Mouse (Mus musculus): ENCODE measurements around the gene Smarcb1. TPM values are rescaled to one million over a fixed set of nuclear protein-coding genes. Genes with fewer than 3 reads are reported as not detected.
"Not testable (repeated sequence)": the region's sequence is repeated elsewhere in the genome, so short reads cannot be mapped to it uniquely, and the experiment has no call there.

Gene Smarcb1
- polyA plus RNA-seq, 1 experiment from 2014 or later = 285 TPM

- DNase-seq (ENCODE audit: low spot score) = no peak
- Histone ChIP-seq H3K9me3 (replicated peaks) (no peaks in the 10 kb centered on the region), H3K27me3 (ENCODE audit: low read depth, poor library complexity, severe bottlenecking) (no peaks in the 10 kb centered on the region), H3K27ac (no peak overlapping the region), H3K4me3 (no peak overlapping the region), H3K36me3 (peaks cover 71% of the 10 kb centered on the region), H3K4me1 (peaks cover 20% of the 10 kb centered on the region)
- WGBS = 96% methylated on average over 5 of the region's 5 CpGs
Observed at GRCm38 (mm10) chr10:75895730-75896129, 25.7 kb downstream of the Smarcb1 start.

- Histone ChIP-seq H3K4me3 (no peak overlapping the region), H3K4me1 (peaks cover 24% of the 10 kb centered on the region), H3K36me3 (peaks cover 60% of the 10 kb centered on the region), H3K27ac (no peak overlapping the region), H3K9me3 (replicated peaks) (no peaks in the 10 kb centered on the region), H3K27me3 (ENCODE audit: low read depth, poor library complexity, severe bottlenecking) (no peaks in the 10 kb centered on the region)
- WGBS = 74% methylated on average over 6 of the region's 6 CpGs
- no peak for DNase-seq (ENCODE audit: low spot score)
Observed at GRCm38 (mm10) chr10:75894601-75895000, 26.8 kb downstream of the Smarcb1 start.

- H3K4me3 ChIP-seq = peak within 1 kb of the TSS; percentile 56
- no peaks in the 10 kb centered on the region for H3K9me3 ChIP-seq (replicated peaks)
- WGBS = 1% methylated on average over 51 of the region's 51 CpGs
- no peaks in the 10 kb centered on the region for H3K27me3 ChIP-seq (ENCODE audit: low read depth, poor library complexity, severe bottlenecking)
- peak within 1 kb of the TSS; percentile 83 for H3K27ac ChIP-seq
- peaks cover 33% of the 10 kb centered on the region for H3K4me1 ChIP-seq
- DNase-seq (ENCODE audit: low spot score) = peak; percentile 93
- H3K36me3 ChIP-seq = peaks cover 47% of the 10 kb centered on the region
Observed at GRCm38 (mm10) chr10:75893089-75893750, 28.2 kb downstream of the Smarcb1 start, which contains the start of gene Derl3. Gene Derl3 (plus strand): TSS chr10:75893413.

GRCm38 (mm10) chr10:75889406-75890153 lies 31.8 kb downstream of the Smarcb1 start:
- DNase-seq (ENCODE audit: low spot score) = no peak
- Histone ChIP-seq H3K4me1 (peaks cover 31% of the 10 kb centered on the region), H3K36me3 (peaks cover 11% of the 10 kb centered on the region), H3K27ac (0 out of 2 replicates have a peak overlapping the region, but pooled peaks have one; percentile 20), H3K4me3 (no peak overlapping the region), H3K27me3 (ENCODE audit: low read depth, poor library complexity, severe bottlenecking) (no peaks in the 10 kb centered on the region), H3K9me3 (replicated peaks) (no peaks in the 10 kb centered on the region)
- WGBS = 42% methylated on average over 8 of the region's 8 CpGs

- not testable (repeated sequence) for H3K36me3 ChIP-seq; DNase-seq (ENCODE audit: low spot score); H3K4me3 ChIP-seq; H3K27ac ChIP-seq; H3K27me3 ChIP-seq (ENCODE audit: low read depth, poor library complexity, severe bottlenecking); H3K9me3 ChIP-seq (replicated peaks)
- WGBS = 94% methylated on average over 5 of the region's 5 CpGs
- peaks cover 22% of the 10 kb centered on the region for H3K4me1 ChIP-seq
Observed at GRCm38 (mm10) chr10:75887504-75887903, 33.9 kb downstream of the Smarcb1 start.

- H3K36me3 ChIP-seq = no peaks in the 10 kb centered on the region
- H3K27ac ChIP-seq = no peak overlapping the region
- no peak overlapping the region for H3K4me3 ChIP-seq
- DNase-seq (ENCODE audit: low spot score) = no peak
- no peaks in the 10 kb centered on the region for H3K27me3 ChIP-seq (ENCODE audit: low read depth, poor library complexity, severe bottlenecking)
- peaks cover 34% of the 10 kb centered on the region for H3K4me1 ChIP-seq
- no peaks in the 10 kb centered on the region for H3K9me3 ChIP-seq (replicated peaks)
- 95% methylated on average over 8 of the region's 8 CpGs for WGBS
Observed at GRCm38 (mm10) chr10:75884742-75885141, 36.7 kb downstream of the Smarcb1 start.

GRCm38 (mm10) chr10:75883232-75883552 lies 38.2 kb downstream of the Smarcb1 start:
- H3K4me3 ChIP-seq = peak overlapping the region; percentile 36
- DNase-seq (ENCODE audit: low spot score) = peak; percentile 79
- H3K36me3 ChIP-seq = no peaks in the 10 kb centered on the region
- 1% methylated on average over 10 of the region's 10 CpGs for WGBS
- 0 out of 2 replicates have a peak overlapping the region, but pooled peaks have one; percentile 19 for H3K27ac ChIP-seq
- no peaks in the 10 kb centered on the region for H3K9me3 ChIP-seq (replicated peaks)
- H3K4me1 ChIP-seq = peaks cover 24% of the 10 kb centered on the region
- H3K27me3 ChIP-seq (ENCODE audit: low read depth, poor library complexity, severe bottlenecking) = no peaks in the 10 kb centered on the region

- Histone ChIP-seq H3K9me3 (replicated peaks) (no peaks in the 10 kb centered on the region), H3K4me3 (peak overlapping the region; percentile 36), H3K27me3 (ENCODE audit: low read depth, poor library complexity, severe bottlenecking) (no peaks in the 10 kb centered on the region), H3K27ac (peak overlapping the region; percentile 76; the same call in 1 of the 2 replicates), H3K4me1 (peaks cover 24% of the 10 kb centered on the region), H3K36me3 (no peaks in the 10 kb centered on the region)
- 4% methylated on average over 15 of the region's 15 CpGs for WGBS
- DNase-seq (ENCODE audit: low spot score) = no peak
Observed at GRCm38 (mm10) chr10:75882433-75883231, 38.8 kb downstream of the Smarcb1 start.

- Histone ChIP-seq H3K27me3 (ENCODE audit: low read depth, poor library complexity, severe bottlenecking) (no peaks in the 10 kb centered on the region), H3K4me1 (peaks cover 24% of the 10 kb centered on the region), H3K27ac (peak overlapping the region; percentile 76; the same call in 1 of the 2 replicates), H3K4me3 (peak overlapping the region; percentile 36), H3K36me3 (no peaks in the 10 kb centered on the region), H3K9me3 (replicated peaks) (no peaks in the 10 kb centered on the region)
- peak; percentile 37 for DNase-seq (ENCODE audit: low spot score)
- WGBS = 19% methylated on average over 20 of the region's 20 CpGs
Observed at GRCm38 (mm10) chr10:75881578-75882432, 39.6 kb downstream of the Smarcb1 start.

- H3K4me3 ChIP-seq = no peak overlapping the region
- WGBS = 69% methylated on average over 6 of the region's 6 CpGs
- DNase-seq (ENCODE audit: low spot score) = no peak
- peak overlapping the region; percentile 76; the same call in 1 of the 2 replicates for H3K27ac ChIP-seq
- H3K36me3 ChIP-seq = no peaks in the 10 kb centered on the region
- H3K27me3 ChIP-seq (ENCODE audit: low read depth, poor library complexity, severe bottlenecking) = no peaks in the 10 kb centered on the region
- H3K4me1 ChIP-seq = peaks cover 24% of the 10 kb centered on the region
- no peaks in the 10 kb centered on the region for H3K9me3 ChIP-seq (replicated peaks)
Observed at GRCm38 (mm10) chr10:75880771-75881577, 40.4 kb downstream of the Smarcb1 start.

- no peaks in the 10 kb centered on the region for H3K27me3 ChIP-seq (ENCODE audit: low read depth, poor library complexity, severe bottlenecking)
- DNase-seq (ENCODE audit: low spot score) = no peak
- H3K27ac ChIP-seq = no peak overlapping the region
- H3K4me3 ChIP-seq = no peak overlapping the region
- no peaks in the 10 kb centered on the region for H3K36me3 ChIP-seq
- 95% methylated on average over 10 of the region's 10 CpGs for whole genome bisulfite sequencing
- peaks cover 24% of the 10 kb centered on the region for H3K4me1 ChIP-seq
- H3K9me3 ChIP-seq (replicated peaks) = no peaks in the 10 kb centered on the region
Observed at GRCm38 (mm10) chr10:75880351-75880750, 41.1 kb downstream of the Smarcb1 start.
